In the genomic region with DNA sequence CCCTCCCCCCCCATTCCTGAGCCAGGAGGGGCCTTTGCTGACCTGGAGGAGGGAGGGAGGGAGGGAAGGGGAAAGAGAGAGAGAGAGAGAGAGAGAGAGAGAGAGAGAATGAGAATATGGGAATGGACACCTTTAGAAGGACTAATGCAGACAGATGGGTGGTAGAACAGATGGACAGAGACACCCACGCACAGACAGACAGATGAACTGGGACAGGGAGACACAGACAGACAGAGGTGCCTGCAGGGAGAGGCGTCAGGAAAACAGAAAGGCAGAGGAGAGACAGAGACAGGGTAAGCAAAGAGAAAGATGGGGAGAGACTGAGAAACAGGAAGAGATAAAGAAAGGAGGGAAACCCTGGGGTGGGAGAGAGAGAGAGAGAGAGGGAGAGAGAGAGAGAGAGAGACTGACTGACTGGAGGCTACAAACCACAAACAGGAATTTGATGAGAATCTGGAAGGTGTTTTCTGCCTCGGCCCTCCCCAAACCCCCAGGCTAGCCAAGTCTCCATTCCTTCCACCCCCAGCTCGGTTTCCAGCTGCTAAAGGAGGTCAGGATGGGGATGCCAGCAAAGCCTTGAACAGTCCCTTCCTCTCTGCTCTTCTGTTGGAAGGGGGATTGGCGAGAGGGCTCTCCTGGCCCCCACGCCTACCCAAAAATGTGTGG, we compare ENCODE assay signal across 10 mouse cellular contexts. TPM values are rescaled to one million over a fixed set of nuclear protein-coding genes. Genes with fewer than 3 reads are reported as not detected.
DNase-seq lines count a peak whose midpoint lies in the region; ATAC-seq and TF ChIP-seq lines count a peak whose summit lies in the region.
"Had no signal": no experiment of that assay in that cellular context is flagged by ENCODE, and none has a peak within 500 bp of the region (broad histone marks: within the 10 kb centered on the region; RNA-seq: fewer than 3 reads in every experiment).

No protein-coding gene starts in this region.

- peaks cover 2% of the 10 kb centered on the region; the same call in 1 of the 2 replicates for H3K36me3 ChIP-seq in midbrain, postnatal 0 days (ENCODE audit: insufficient read depth, low read length)

- no peak for TF ChIP-seq CTCF in left cerebral cortex, adult 2 months (IDR thresholded peaks at IDR 0.05)
- no peak for TF ChIP-seq CTCF in embryonic fibroblast, embryonic 13.5 days (IDR thresholded peaks at IDR 0.05; ENCODE audit: borderline replicate concordance, insufficient read depth, low read length)
- no peak for TF ChIP-seq CTCF in midbrain, postnatal 0 days (IDR thresholded peaks at IDR 0.05)

- 0 out of 2 replicates have a peak overlapping the region, but pooled peaks have one; percentile 36 for H3K9ac ChIP-seq in midbrain, postnatal 0 days (replicated peaks; ENCODE audit: low read length, poor library complexity, severe bottlenecking)

- intact Hi-C loops in left cerebral cortex, adult 2 months (cut with DNase I), result loop anchor here (2.0 kb wide), 1 partner anchor 29 kb away; no protein-coding TSS in a partner anchor

- peaks cover 30% of the 10 kb centered on the region for H3K4me1 ChIP-seq in embryonic fibroblast, embryonic 13.5 days (ENCODE audit: control insufficient read depth, insufficient read depth, low read length)
- H3K4me1 ChIP-seq in midbrain, postnatal 0 days (ENCODE audit: insufficient read depth, low read length), result peaks cover 51% of the 10 kb centered on the region

- 0 out of 2 replicates have a peak overlapping the region, but pooled peaks have one; percentile 9 for H3K4me2 ChIP-seq in midbrain, postnatal 0 days (ENCODE audit: low read depth, low read length, poor library complexity, severe bottlenecking)

- TF ChIP-seq POLR2A in embryonic fibroblast, embryonic 13.5 days (IDR thresholded peaks at IDR 0.05; ENCODE audit: low read depth, low read length), result no peak; the same call in 1 of the 2 replicates

- no peaks in the 10 kb centered on the region for H3K27me3 ChIP-seq in midbrain, postnatal 0 days (ENCODE audit: insufficient read depth, low read length)

- peak; percentile 86 for DNase-seq in heart, adult 11 months
- no peak for DNase-seq in heart, postnatal 4 days
- no peak for DNase-seq in left cerebral cortex, adult 2 months (ENCODE audit: extremely low spot score in 1 of 2, low spot score in 2 of 2)
- no peak for DNase-seq in left cerebral cortex, adult 11 months (ENCODE audit: low spot score)
- DNase-seq in midbrain, postnatal 0 days (ENCODE audit: low spot score), result no peak
- DNase-seq in adrenal gland, postnatal 14 days, result no peak
- DNase-seq in thymus, postnatal 0 days (ENCODE audit: low spot score), result no peak

- 61% methylated on average over 6 of the region's 6 CpGs for WGBS in midbrain, postnatal 0 days

- H3K9me3 ChIP-seq in midbrain, postnatal 0 days (ENCODE audit: low read length), result no peaks in the 10 kb centered on the region

- no peak overlapping the region for H3K4me3 ChIP-seq in left cerebral cortex, adult 2 months
- H3K4me3 ChIP-seq in embryonic fibroblast, embryonic 13.5 days (ENCODE audit: insufficient read depth, low read length), result no peak overlapping the region
- no peak overlapping the region for H3K4me3 ChIP-seq in midbrain, postnatal 0 days (ENCODE audit: low read depth, low read length)
- H3K4me3 ChIP-seq: erythroblast, embryonic 14.5 days had no signal

- peak overlapping the region; percentile 71 for H3K27ac ChIP-seq in left cerebral cortex, adult 2 months
- peak overlapping the region; percentile 87 for H3K27ac ChIP-seq in embryonic fibroblast, embryonic 13.5 days (ENCODE audit: insufficient read depth, low read length)
- no peak overlapping the region for H3K27ac ChIP-seq in midbrain, postnatal 0 days (ENCODE audit: low read depth, low read length)

- no peak for ATAC-seq in midbrain, postnatal 0 days (ENCODE audit: low FRiP score)
- ATAC-seq: CD4-positive, CD25-positive, alpha-beta regulatory T cell, adult 4 months had no signal

RNA-seq across cellular contexts. Expression of a gene that starts 6.7 kb away (rescaled TPM):
- 10 to 100 TPM; 41.1 to 48.7 TPM for total RNA-seq in heart, postnatal 4 days (2021)
- total RNA-seq in left cerebral cortex, adult 2 months (2021), result 100 to 1,000 TPM; 108 to 132 TPM
- polyA plus RNA-seq in embryonic fibroblast, embryonic 13.5 days (2011; ENCODE audit: insufficient read length, low read depth, missing spikeins), result 37.5 and 46.0 TPM in 2 replicates
- 105 and 115 TPM in 2 replicates for total RNA-seq in midbrain, postnatal 0 days (2014; rRNA removed)
- 9.2 and 11.0 TPM in 2 replicates for polyA plus RNA-seq in midbrain, postnatal 0 days (2015; fragmentation: Nextera tagmentation; extraction: Ambion mirVana)
- 65.0 and 71.9 TPM in 2 replicates for total RNA-seq in adrenal gland, postnatal 14 days (2021)
- 5.3 and 8.0 TPM in 2 replicates for polyA plus RNA-seq in thymus, postnatal 0 days (2015; fragmentation: Nextera tagmentation; extraction: Ambion mirVana)

RNA-seq across cellular contexts. Expression of a gene that starts 43.8 kb away (rescaled TPM):
- total RNA-seq in heart, postnatal 4 days (2021), result under 1 TPM; 0.33 to 0.43 TPM
- total RNA-seq in left cerebral cortex, adult 2 months (2021), result under 1 TPM; 0.23 TPM
- polyA plus RNA-seq in embryonic fibroblast, embryonic 13.5 days (2011; ENCODE audit: insufficient read length, low read depth, missing spikeins), result not detected in 2 replicates
- total RNA-seq in midbrain, postnatal 0 days (2014; rRNA removed), result 0.33 and 0.47 TPM in 2 replicates
- 0.19 TPM in 1 of 2 replicates, not detected in the other for polyA plus RNA-seq in midbrain, postnatal 0 days (2015; fragmentation: Nextera tagmentation; extraction: Ambion mirVana)
- total RNA-seq in adrenal gland, postnatal 14 days (2021), result 0.78 and 1.8 TPM in 2 replicates
- polyA plus RNA-seq in thymus, postnatal 0 days (2015; fragmentation: Nextera tagmentation; extraction: Ambion mirVana), result 6.0 and 7.8 TPM in 2 replicates
